Mouse (Mus musculus) brown adipose tissue, adult 24 weeks (tissue): ENCODE results near the gene Ccdc106. TPM values are rescaled to one million over a fixed set of nuclear protein-coding genes. Genes with fewer than 3 reads are reported as not detected.

Experiments used
- H3K27ac ChIP-seq: fragments of 200-500 bp; replicated peaks from 2 replicates; pipeline ENCODE4 v1.5.1; 2012; ENCODE audit warnings: low read depth, mild to moderate bottlenecking, low read length
- H3K4me1 ChIP-seq: fragments of 200-500 bp; 2 replicates; pipeline ENCODE4 v1.6.1; 2012; ENCODE audit warnings: low read length, mixed read lengths; ENCODE audit not compliant: control insufficient read depth, insufficient read depth, insufficient read length
- H3K4me3 ChIP-seq: fragments of 200-500 bp; 2 replicates; pipeline ENCODE4 v1.5.1; 2012; ENCODE audit warnings: low read depth, mild to moderate bottlenecking, low read length, moderate library complexity; ENCODE audit not compliant: insufficient read depth
- polyA plus RNA-seq: library from polyadenylated mRNA; stranded (reverse); fragments of >200 nt; gene quantifications from 2 replicates; pipeline ENCODE4 v1.2.4, GENCODE M21; 2012; ENCODE audit not compliant: missing spikeins, insufficient read depth, insufficient read length

The Ccdc106 gene
- polyA plus RNA-seq, 1 experiment: not detected

DNA sequence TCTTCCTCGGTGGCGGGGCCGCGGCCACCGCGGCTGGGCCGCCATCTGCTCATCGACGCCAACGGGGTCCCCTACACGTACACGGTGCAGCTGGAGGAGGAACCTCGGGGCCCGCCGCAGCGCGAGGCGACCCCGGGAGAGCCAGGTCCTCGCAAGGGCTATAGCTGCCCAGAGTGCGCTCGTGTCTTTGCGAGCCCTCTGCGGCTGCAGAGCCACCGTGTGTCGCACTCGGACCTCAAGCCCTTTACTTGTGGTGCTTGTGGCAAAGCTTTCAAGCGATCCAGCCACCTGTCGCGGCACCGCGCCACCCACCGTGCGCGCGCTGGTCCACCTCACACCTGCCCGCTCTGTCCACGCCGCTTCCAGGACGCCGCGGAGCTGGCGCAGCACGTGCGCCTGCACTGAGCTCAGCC, 32.6 kb downstream of the Ccdc106 start:
- peak overlapping the region; percentile 8; the same call in 1 of the 2 replicates for H3K4me3 ChIP-seq
- no peaks in the 10 kb centered on the region; the same call in 1 of the 2 replicates for H3K4me1 ChIP-seq
- H3K27ac ChIP-seq: no peak overlapping the region

DNA sequence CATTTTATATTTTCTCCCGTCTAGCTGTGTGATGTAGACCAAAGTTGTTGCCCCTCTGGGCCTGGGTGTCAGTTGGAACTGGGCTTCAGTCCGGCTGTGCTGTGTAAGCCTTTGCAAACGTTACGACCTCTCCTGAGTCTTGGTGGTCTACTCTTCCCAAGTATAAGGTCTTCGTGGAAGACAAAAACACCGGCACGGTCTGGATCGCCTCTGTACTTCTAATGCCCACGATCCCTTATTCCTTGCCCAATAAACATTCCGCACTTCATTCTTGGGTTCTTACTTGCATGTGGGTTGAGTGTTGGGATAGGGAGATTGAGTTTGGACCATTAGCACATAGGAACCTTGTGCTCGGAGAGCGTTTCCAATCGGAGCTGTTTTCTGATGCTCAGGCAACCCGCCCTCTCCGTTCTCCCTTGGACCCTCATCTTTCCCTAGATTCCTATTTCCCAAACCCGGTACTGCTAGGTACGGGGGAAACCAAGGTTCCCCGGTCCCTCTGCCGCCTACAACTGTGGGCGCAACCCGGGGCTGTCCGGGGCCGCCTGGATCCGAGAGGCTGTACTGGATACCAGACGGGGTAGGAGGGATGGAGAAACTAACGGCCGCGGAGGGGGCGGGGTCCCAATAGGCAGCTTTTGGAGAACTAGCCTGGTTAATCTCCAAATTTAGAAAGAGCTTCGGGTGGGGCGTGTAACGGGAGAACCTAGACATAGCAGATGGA, 33.3 kb downstream of the Ccdc106 start:
- Histone ChIP-seq H3K4me3 (no peak overlapping the region; the same call in 1 of the 2 replicates), H3K27ac (no peak overlapping the region), H3K4me1 (no peaks in the 10 kb centered on the region; the same call in 1 of the 2 replicates)

GRCm38 (mm10) chr7:5056651-5057263, 36.4 kb downstream of the Ccdc106 start:
- Histone ChIP-seq H3K27ac (no peak overlapping the region), H3K4me1 (no peaks in the 10 kb centered on the region; the same call in 1 of the 2 replicates), H3K4me3 (no peak overlapping the region)

GRCm38 (mm10) chr7:5057381-5057780, 37.0 kb downstream of the Ccdc106 start:
- Histone ChIP-seq H3K4me3 (no peak overlapping the region), H3K27ac (no peak overlapping the region), H3K4me1 (no peaks in the 10 kb centered on the region)

GRCm38 (mm10) chr7:5057804-5058203, 37.5 kb downstream of the Ccdc106 start:
- Histone ChIP-seq H3K4me1 (no peaks in the 10 kb centered on the region), H3K27ac (no peak overlapping the region), H3K4me3 (no peak overlapping the region)

DNA sequence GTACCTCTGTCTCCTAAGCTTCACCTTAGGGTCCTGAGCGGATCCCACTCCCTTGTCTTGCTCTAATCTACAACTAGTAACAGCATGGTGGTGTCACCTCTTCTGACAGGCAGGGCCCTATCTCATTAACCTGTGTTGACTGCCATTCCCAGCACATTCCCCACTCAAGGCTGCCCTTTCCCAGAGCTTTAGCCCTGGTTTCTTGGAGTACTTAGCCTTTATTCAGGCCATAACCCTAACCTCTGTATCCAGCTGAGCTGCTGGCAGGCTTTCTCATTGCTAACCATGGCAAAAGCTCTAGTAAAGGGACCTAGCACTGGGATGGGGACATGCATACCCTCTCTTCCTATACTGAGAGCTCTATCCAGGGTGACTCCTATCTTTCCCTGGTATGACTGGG, 38.3 kb downstream of the Ccdc106 start:
- no peak overlapping the region for H3K27ac ChIP-seq
- H3K4me3 ChIP-seq: no peak overlapping the region
- H3K4me1 ChIP-seq: 0 out of 2 replicates have a peak, but pooled peaks cover 2% of the 10 kb centered on the region

GRCm38 (mm10) chr7:5059421-5059820, 39.1 kb downstream of the Ccdc106 start:
- no peak overlapping the region for H3K27ac ChIP-seq
- peaks cover 7% of the 10 kb centered on the region; the same call in 1 of the 2 replicates for H3K4me1 ChIP-seq
- H3K4me3 ChIP-seq: no peak overlapping the region

DNA sequence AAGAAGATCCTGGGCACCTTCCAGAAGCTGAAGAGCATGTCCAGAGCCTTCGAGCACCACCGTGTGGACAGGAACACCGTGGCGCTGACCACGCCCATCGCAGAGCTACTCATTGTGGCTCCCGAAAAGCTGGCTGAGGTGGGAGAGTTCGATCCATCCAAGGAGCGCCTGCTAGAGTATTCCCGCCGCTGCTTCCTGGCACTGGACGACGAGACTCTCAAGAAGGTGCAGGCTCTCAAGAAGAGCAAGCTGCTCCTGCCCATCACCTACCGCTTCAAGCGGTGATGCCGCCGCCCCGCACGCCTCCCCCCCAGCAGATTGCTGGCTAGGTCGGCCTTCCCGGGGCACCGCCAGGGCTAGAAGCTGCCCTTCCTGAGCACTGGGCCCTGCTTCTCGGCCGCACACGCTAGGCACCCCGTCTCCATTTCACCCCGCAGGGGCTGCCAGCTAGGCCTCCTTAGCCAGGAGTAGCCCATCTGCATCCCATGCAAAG, 39.9 kb downstream of the Ccdc106 start:
- Histone ChIP-seq H3K4me1 (peaks cover 9% of the 10 kb centered on the region; the same call in 1 of the 2 replicates), H3K27ac (peak overlapping the region; percentile 93), H3K4me3 (peak overlapping the region; percentile 93)

- Histone ChIP-seq H3K4me3 (peak overlapping the region; percentile 93), H3K4me1 (peaks cover 9% of the 10 kb centered on the region; the same call in 1 of the 2 replicates), H3K27ac (peak overlapping the region; percentile 99)
These were observed 40.8 kb downstream of the Ccdc106 start for GRCm38 (mm10) chr7:5060944-5061773.

- H3K4me1 ChIP-seq: peaks cover 9% of the 10 kb centered on the region; the same call in 1 of the 2 replicates
- peak within 1 kb of the TSS; percentile 99 for H3K27ac ChIP-seq
- H3K4me3 ChIP-seq: peak within 1 kb of the TSS; percentile 93
These were observed 41.5 kb downstream of the Ccdc106 start, which contains the start of gene U2af2 for GRCm38 (mm10) chr7:5061774-5062359. U2af2 (plus strand) TSS chr7:5062143.

- Histone ChIP-seq H3K4me3 (peak overlapping the region; percentile 82), H3K27ac (peak overlapping the region; percentile 92), H3K4me1 (peaks cover 9% of the 10 kb centered on the region; the same call in 1 of the 2 replicates)
These were observed 42.1 kb downstream of the Ccdc106 start for GRCm38 (mm10) chr7:5062360-5063001.

DNA sequence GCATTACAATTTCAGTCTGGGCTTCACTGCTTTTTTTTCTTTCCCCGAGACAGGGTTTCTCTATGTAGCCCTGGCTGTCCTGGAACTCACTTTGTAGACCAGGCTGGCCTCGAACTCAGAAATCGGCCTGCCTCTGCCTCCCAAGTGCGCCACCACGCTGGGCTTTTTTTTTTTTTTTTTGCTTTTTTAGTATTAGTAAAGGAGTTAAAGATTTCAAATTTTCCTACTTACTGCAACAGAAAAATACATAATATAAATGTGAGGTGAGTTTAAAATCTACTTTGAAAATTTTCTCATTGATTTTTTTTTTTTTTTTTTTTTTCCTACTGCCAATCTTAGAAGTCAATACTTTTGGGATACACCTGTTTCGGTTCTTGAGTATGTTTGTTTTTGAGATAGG, 44.5 kb downstream of the Ccdc106 start:
- no peak overlapping the region for H3K4me3 ChIP-seq
- no peak overlapping the region for H3K27ac ChIP-seq
- peaks cover 9% of the 10 kb centered on the region; the same call in 1 of the 2 replicates for H3K4me1 ChIP-seq

DNA sequence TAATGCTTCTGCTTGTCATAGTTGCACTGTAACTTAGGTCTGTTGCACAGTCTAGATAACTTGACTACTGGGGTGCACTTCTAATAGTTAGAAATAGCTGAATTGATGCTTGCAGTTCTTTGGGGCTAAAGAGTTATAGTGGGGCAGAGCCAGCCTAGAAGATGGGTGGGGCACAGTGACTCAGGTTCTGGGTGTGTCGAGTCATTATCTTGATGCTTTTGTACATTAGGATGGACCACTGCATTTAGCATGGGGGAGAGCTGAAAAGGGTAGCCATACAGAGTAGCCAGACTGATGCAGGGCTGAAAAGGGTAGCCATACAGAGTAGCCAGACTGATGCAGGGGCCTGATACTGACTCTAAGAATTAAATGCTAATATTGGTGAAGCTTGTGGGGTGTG, 53.2 kb downstream of the Ccdc106 start:
- Histone ChIP-seq H3K4me1 (no peaks in the 10 kb centered on the region), H3K4me3 (no peak overlapping the region)

GRCm38 (mm10) chr7:5074984-5075383, 54.6 kb downstream of the Ccdc106 start:
- Histone ChIP-seq H3K4me3 (no peak overlapping the region), H3K4me1 (no peaks in the 10 kb centered on the region), H3K27ac (no peak overlapping the region)

More for the DNA sequence above, 53.2 kb downstream of the Ccdc106 start:
- no peak overlapping the region for H3K27ac ChIP-seq
